Mouse (Mus musculus): Measurements from ENCODE around the gene Actr3. TPM values are rescaled to one million over a fixed set of nuclear protein-coding genes. Genes with fewer than 3 reads are reported as not detected.
"Not testable (repeated sequence)": the region's sequence is repeated elsewhere in the genome, so short reads cannot be mapped to it uniquely, and the experiment has no call there.

Actr3 gene
- polyA plus RNA-seq, 1 experiment = 64.6 TPM

- no peak for DNase-seq
- Histone ChIP-seq H3K4me3 (replicated peaks; ENCODE audit: extremely low read depth, low read depth, low read length) (no peak overlapping the region), H3K4me1 (ENCODE audit: control insufficient read depth, insufficient read depth, low read length) (peaks cover 26% of the 10 kb centered on the region)
- 64% methylated on average over 2 of the region's 2 CpGs for WGBS
- TF ChIP-seq POLR2A (IDR thresholded peaks at IDR 0.05; ENCODE audit: borderline replicate concordance, extremely low read depth, low read depth, low read length) (no peak), CTCF (IDR thresholded peaks at IDR 0.05; ENCODE audit: insufficient read depth, low read length) (no peak)
These were observed 9.0 kb downstream of the Actr3 start for GRCm38 (mm10) chr1:125426387-125427045.

DNA sequence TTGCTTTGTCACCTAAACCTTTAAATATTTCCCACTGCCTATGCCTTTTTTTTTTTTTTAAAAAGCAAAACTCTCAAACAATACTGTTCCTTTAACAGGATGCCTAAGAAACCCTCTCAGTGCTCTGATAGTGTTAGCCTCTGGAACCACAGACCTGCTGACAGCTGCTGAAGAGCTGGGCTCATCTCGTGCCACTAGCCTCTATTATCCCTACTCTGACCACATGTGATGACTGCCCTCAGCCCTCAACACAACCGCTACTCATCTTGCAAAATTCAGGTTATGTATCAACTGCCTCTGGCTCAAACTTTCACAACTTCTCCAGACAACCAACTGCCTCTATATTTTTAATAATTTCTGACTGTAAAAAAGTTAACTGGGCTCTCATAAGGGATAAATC lies 15.6 kb downstream of the Actr3 start:
- TF ChIP-seq POLR2A (IDR thresholded peaks at IDR 0.05; ENCODE audit: borderline replicate concordance, extremely low read depth, low read depth, low read length) (no peak), CTCF (IDR thresholded peaks at IDR 0.05; ENCODE audit: insufficient read depth, low read length) (no peak)
- 38% methylated on average over 2 of the region's 2 CpGs for WGBS
- H3K4me3 ChIP-seq (replicated peaks; ENCODE audit: extremely low read depth, low read depth, low read length) = no peak overlapping the region
- DNase-seq = no peak
- H3K4me1 ChIP-seq (ENCODE audit: control insufficient read depth, insufficient read depth, low read length) = peaks cover 9% of the 10 kb centered on the region

DNA sequence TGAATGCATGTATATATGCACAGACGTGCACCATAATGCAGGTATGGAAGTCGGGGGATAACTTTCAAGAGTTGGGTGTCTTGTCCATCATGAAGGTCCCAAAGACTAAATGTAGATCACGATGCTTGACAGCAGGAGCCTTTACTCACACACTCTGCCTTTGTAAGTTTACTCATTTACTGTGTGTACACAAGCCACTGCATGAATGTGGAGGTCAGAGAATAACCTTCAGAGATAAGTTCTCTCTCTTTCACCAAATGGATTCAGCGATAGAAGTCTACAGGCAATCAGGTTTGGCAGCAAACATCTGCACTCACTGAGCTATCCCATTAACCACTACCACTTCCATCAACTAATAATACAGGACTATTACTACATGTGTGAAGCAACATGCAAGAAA lies 16.8 kb downstream of the Actr3 start:
- H3K4me1 ChIP-seq (ENCODE audit: control insufficient read depth, insufficient read depth, low read length) = peaks cover 9% of the 10 kb centered on the region
- DNase-seq = no peak
- no peak for TF ChIP-seq POLR2A (IDR thresholded peaks at IDR 0.05; ENCODE audit: borderline replicate concordance, extremely low read depth, low read depth, low read length)
- no peak for TF ChIP-seq CTCF (IDR thresholded peaks at IDR 0.05; ENCODE audit: insufficient read depth, low read length)
- H3K4me3 ChIP-seq (replicated peaks; ENCODE audit: extremely low read depth, low read depth, low read length) = no peak overlapping the region
- 76% methylated on average over 4 of the region's 4 CpGs for WGBS

- no peak for DNase-seq
- WGBS = 93% methylated on average over 6 of the region's 6 CpGs
- TF ChIP-seq POLR2A (IDR thresholded peaks at IDR 0.05; ENCODE audit: borderline replicate concordance, extremely low read depth, low read depth, low read length) (no peak), CTCF (IDR thresholded peaks at IDR 0.05; ENCODE audit: insufficient read depth, low read length) (no peak)
These were observed 28.3 kb downstream of the Actr3 start for GRCm38 (mm10) chr1:125407220-125407619.

GRCm38 (mm10) chr1:125395391-125395790 lies 40.1 kb downstream of the Actr3 start:
- Histone ChIP-seq H3K4me1 (ENCODE audit: control insufficient read depth, insufficient read depth, low read length) (peaks cover 2% of the 10 kb centered on the region), H3K4me3 (replicated peaks; ENCODE audit: extremely low read depth, low read depth, low read length) (no peak overlapping the region)
- DNase-seq = no peak
- TF ChIP-seq CTCF (IDR thresholded peaks at IDR 0.05; ENCODE audit: insufficient read depth, low read length) (no peak), POLR2A (IDR thresholded peaks at IDR 0.05; ENCODE audit: borderline replicate concordance, extremely low read depth, low read depth, low read length) (no peak)
- WGBS = 91% methylated on average over 1 of the region's 1 CpGs

More at GRCm38 (mm10) chr1:125407220-125407619, 28.3 kb downstream of the Actr3 start:
- no peak overlapping the region for H3K4me3 ChIP-seq (replicated peaks; ENCODE audit: extremely low read depth, low read depth, low read length)
- H3K4me1 ChIP-seq (ENCODE audit: control insufficient read depth, insufficient read depth, low read length) = no peaks in the 10 kb centered on the region

DNA sequence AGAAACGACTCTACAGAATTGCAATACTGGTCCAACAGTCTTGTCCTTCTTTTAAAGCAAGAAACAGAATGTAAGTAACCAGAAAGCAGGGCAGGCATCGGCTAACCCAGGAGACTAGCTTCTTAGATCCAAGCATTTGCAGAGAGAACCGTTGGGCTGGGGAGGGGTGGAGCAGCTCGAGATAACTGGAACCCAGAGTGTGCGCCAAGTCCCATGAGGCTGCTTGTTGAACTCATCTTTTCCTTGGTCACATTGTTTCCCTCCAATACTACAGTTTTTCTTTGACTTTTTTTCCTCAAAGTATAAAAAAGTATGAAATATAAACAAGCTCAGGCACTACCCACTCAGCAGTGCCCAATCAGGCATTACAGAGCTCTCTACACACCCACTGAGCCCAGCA lies 42.2 kb downstream of the Actr3 start:
- DNase-seq; H3K4me3 ChIP-seq (replicated peaks; ENCODE audit: extremely low read depth, low read depth, low read length): not testable (repeated sequence)

GRCm38 (mm10) chr1:125390065-125390754 lies 45.3 kb downstream of the Actr3 start:
- not testable (repeated sequence) for H3K4me3 ChIP-seq (replicated peaks; ENCODE audit: extremely low read depth, low read depth, low read length); H3K4me1 ChIP-seq (ENCODE audit: control insufficient read depth, insufficient read depth, low read length); DNase-seq
- whole genome bisulfite sequencing = 61% methylated on average over 4 of the region's 4 CpGs

More for the DNA sequence above, 42.2 kb downstream of the Actr3 start:
- not testable (repeated sequence) for H3K4me1 ChIP-seq (ENCODE audit: control insufficient read depth, insufficient read depth, low read length)
- 84% methylated on average over 5 of the region's 5 CpGs for WGBS

GRCm38 (mm10) chr1:125389634-125390033 lies 45.9 kb downstream of the Actr3 start:
- not testable (repeated sequence) for DNase-seq; H3K4me3 ChIP-seq (replicated peaks; ENCODE audit: extremely low read depth, low read depth, low read length); H3K4me1 ChIP-seq (ENCODE audit: control insufficient read depth, insufficient read depth, low read length)
- WGBS = 74% methylated on average over 1 of the region's 1 CpGs

GRCm38 (mm10) chr1:125388370-125388769 lies 47.2 kb downstream of the Actr3 start:
- no peak for DNase-seq
- no peak for TF ChIP-seq POLR2A (IDR thresholded peaks at IDR 0.05; ENCODE audit: borderline replicate concordance, extremely low read depth, low read depth, low read length)
- no peak for TF ChIP-seq CTCF (IDR thresholded peaks at IDR 0.05; ENCODE audit: insufficient read depth, low read length)
- no peaks in the 10 kb centered on the region for H3K4me1 ChIP-seq (ENCODE audit: control insufficient read depth, insufficient read depth, low read length)
- WGBS = 31% methylated on average over 3 of the region's 3 CpGs
- H3K4me3 ChIP-seq (replicated peaks; ENCODE audit: extremely low read depth, low read depth, low read length) = no peak overlapping the region

GRCm38 (mm10) chr1:125386217-125386616 lies 49.3 kb downstream of the Actr3 start:
- H3K4me1 ChIP-seq (ENCODE audit: control insufficient read depth, insufficient read depth, low read length) = no peaks in the 10 kb centered on the region
- DNase-seq = no peak
- no peak overlapping the region for H3K4me3 ChIP-seq (replicated peaks; ENCODE audit: extremely low read depth, low read depth, low read length)
- no peak for TF ChIP-seq POLR2A (IDR thresholded peaks at IDR 0.05; ENCODE audit: borderline replicate concordance, extremely low read depth, low read depth, low read length)
- WGBS = 68% methylated on average over 7 of the region's 7 CpGs
